Mouse (Mus musculus) monocyte, adult 2 months (primary cell): Measurements from ENCODE around the gene Vps29.

Experiments used
- DNase-seq, 2 experiments: peaks; one replicate each; pipeline ENCODE4 v3.0.0; 2022; ENCODE audit warnings: low spot score in 2 of 2, low read depth in 1 of 2

The Vps29 gene

DNA sequence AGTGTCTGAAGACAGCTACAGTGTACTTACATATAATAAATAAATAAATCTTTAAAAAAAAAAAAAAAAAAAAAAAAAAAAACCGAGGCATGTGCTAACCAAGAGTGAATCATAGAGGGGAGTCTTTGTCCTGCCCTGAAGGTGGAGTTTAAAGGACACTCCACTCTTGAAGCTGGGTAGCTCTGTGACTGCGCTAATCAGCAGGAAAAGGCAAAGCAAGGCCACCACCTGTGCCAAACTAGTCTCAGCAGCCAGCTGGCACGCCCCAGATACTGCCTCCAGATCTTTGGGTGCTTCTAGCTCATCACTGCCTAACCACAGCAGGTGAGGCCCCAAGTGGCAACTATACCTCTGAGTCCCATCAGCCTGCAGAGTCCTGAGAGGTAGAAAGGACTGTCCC lies 19.5 kb upstream of the Vps29 start:
- DNase-seq, result no peak

DNA sequence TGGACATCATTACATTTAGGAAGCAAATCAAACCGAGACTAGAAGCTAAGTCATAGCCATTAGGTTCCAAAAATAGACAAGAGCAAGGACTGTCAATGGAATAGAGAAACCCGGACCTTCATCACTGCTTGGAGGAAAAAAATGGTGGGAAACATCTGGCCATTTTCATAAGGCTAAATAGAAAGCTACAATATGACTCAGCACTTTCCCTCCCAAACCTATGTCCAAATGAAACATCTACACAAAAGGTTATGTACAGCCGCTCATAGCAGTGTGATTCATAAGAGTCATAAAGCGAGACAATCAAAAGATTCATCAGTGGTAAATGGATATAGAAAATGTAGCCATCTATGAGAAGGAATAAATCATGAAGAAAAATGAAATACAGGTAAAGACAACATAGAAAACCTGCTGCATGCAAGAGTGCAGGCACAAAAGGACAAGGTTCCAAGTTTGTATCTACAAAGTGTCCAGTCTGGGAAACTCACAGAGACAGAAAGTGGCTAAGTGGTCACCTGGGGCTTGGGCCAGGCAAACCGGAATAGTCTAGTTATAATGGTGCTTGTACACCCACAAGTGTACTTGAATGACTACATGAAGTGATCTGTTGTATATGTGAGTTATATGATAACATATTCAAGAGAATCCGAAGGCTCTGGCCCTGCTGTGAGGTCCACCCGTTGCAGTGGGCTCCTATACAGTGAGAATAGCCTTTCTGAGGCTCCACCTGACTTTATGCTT lies 17.4 kb upstream of the Vps29 start:
- DNase-seq, result no peak

DNA sequence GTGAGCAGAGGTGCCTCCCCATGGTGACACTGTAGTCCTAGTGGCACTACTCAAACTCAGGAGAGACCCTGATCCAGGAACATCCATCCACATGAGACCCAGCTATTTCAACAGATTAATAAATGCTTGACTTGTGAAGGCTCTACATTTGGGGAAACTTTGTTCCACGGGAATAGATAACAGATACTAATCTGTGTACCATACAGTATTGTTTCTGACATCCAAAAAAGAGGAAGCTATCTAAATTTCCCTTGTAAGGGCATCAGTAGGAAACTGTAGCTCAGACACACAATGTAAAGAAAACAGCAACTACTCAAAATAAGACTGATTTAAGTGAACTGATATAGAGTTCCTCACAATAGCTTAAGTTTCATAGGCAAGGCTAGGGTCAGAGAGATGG lies 11.3 kb upstream of the Vps29 start:
- no peak for DNase-seq

DNA sequence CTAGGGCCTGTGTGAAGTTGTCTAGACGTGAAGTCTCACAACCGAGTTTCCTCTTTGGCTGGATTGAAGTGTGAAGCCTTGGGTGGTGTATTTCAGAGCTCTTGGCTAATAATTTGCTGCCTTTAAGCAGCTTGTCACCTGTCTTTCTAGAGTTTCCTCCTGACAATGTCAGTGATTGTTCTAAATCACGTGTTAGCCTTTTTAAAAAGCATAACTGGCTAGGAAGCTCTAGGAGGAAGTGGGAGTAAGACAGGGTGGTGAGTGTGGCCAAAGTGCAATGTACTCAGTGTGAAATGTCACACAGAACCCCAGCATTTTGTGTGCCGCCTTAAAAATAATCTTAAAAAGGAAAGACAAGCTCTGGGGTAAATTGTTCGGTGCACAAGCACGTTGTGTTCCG lies 10.4 kb upstream of the Vps29 start:
- DNase-seq, result peak in 1 of 2 experiments; percentile 31

DNA sequence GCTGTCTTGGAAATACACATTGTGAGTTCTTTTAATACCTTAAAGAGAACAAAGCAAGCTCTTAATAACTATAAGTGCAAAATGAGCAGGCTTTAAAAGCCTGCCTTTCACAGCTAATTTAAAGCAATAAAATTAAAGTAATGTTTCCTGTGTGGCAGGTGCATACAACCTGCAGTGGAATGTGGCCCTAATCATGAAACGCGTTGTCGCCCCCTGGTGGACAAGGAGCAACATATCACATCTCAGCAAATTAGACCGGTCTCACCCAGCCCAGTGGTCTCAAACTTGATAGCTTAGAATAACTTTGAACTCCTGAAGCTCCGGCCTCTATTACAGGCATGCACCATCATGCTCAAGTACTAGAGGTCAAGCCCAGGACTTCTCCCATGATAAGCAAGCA lies 9.9 kb upstream of the Vps29 start:
- DNase-seq, result peak in 1 of 2 experiments; percentile 51

DNA sequence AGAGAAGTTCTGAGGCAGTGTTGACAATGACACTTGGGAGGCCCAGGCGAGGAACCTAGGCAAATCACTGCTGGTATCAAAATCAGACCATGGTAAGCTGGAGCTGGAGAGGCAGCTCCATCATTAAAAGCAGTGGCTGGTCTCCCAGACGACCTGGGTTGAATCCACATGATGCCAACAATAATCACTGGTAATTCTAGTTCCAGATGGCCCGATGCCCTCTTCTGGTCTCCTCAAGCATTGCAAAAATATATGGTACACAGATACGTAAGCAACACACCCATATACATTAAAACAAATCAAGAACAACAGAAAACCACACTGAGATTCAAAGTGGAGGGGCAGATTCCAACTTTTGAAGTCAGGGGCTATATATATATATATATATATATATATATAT lies 8.4 kb upstream of the Vps29 start:
- no peak for DNase-seq

DNA sequence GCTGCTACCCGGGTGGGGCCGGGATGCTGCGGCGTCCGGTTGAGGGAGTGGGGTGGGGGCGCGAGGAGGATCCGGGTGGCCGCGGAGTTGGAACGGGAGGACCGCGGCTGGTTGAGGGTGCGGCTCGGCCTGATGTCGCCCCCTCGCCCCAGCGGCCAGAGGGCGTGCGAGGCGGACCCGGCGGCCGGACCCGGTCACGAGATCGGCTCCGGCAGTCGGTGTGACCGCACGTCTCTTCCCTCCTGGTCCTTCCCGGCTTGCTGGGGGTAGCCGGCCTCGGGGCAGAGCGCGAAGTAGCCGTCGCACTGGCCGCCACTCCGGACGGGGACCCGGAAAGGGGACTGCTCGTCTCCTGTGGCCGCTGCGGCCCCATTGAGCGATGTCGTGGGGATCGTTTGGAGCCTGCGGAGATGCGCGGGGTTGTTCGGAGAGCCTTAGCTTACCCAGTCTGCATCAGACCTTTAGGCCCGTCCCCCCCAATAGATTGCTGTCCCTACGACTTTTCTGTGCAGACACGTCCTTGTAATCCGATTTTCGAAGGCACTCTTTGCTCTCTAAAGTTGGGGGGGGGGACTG lies 411 bp downstream of the Vps29 start:
- DNase-seq, result no peak

DNA sequence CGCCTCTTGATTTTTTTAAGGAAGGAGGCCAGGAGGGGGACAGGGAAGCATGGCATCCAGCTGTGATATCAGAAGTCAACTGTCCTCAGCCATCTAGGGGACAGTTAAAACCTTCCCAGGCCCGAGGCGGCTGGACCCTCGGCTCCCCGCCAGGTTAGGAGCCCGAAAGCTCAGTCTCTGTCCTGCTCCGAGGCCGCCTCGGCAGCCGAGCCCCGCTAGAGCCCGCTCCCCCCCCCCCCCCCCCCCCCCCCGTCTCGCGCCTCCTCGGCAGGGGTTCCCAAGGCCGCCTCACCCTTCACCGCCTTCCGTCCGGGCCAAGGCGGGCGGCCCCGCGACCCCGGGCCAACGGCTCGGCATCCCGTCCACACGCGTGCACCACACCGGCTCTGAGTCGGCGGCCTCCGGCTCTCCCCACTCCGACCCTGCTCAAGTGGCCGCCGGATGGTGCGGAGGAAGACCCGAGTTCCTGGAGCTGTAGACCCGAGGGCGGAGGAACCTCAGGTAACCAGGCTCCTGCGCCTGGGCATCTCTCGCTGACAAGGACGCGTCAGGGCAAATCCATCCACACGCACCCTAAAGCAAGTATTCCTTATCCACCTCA lies 17.5 kb downstream of the Vps29 start, which contains the start of gene Gpn3:
Gene Gpn3 (plus strand): TSS at position 286 of the 601 bp plus-strand sequence.
- DNase-seq, result no peak

DNA sequence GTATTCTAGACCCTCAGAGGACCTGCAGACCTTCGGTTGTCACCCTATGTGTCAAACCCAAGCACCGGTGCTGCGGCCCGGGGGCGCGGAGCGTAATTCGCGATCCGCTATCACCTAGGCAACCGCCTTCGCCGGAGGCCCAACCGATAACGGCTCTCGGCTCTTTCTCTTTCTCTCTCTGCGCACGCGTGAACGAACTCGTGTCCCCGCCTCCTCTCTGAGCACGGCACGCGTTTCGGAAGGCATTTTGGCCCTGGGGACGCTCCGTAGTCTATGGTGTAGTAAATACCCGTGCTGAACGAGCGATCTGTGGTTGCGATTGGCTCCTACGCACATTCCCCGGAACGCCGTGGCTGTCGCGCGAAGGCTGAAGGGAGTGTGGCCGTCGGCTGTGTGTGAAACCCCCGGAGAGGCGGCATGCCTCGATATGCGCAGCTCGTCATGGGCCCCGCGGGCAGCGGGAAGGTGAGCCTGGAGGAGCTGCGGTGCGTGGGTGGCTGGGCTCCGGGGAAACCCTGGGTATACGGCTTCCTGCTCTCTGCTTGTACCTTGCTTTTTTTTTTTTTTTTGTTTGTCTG lies 18.1 kb downstream of the Vps29 start, which contains the start of gene Fam216a:
Gene Fam216a (minus strand): TSS at position 173 of the 578 bp plus-strand sequence.
- DNase-seq, result peak; percentile 91 to 94

DNA sequence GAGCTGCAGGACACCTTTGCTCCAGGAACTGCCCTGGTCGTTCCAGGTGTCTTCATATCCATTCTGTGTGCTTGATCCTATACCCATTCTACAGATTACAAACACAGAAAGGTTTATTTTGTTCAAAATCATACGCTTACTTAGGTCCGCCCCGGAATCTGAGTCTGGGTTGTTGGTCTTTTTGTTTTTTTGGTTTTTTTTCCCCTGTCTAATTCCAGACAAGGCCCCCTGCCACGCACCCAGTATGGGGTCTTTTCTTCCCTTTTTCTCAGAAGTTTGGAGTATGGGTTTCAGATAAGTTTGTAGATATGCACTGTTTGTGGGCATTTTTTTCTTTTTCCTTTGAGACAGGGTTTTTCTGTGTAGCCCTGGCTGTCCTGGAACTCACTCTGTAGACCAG lies 18.7 kb downstream of the Vps29 start:
- DNase-seq, result no peak

DNA sequence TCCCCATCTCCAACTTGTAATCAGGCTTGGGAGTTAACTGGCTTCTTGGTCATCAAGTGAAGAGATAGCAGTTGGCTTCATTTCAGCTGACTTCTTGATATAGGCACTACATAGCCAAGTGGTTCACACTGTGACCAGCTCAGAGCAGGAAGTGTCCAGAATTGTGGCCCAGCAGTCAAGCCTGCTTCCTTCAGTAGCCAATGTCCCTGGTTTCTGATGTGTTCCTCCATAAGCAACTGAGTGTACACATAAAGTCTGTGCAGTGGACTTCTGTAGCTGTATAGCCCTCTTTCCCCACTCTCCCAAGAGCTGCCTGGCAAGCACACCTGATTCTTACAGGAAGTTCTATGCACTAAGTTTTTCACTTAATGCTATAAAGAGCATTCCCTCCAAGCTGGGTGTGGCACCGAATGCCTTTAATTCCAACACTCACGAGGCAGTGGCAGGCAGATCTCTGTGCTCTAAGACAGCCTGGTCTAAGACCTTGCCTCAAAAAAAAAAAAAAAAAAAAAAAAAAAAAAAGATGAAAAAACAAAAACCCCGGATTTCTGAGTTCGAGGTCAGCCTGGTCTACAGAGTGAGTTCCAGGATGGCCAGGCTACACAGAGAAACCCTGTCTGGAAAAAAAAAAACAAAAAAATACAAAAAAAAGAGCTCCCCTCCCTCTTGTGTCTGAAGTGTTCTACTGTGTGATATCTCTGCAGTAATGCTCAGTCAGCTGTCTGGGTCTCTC lies 23.1 kb downstream of the Vps29 start:
- no peak for DNase-seq

DNA sequence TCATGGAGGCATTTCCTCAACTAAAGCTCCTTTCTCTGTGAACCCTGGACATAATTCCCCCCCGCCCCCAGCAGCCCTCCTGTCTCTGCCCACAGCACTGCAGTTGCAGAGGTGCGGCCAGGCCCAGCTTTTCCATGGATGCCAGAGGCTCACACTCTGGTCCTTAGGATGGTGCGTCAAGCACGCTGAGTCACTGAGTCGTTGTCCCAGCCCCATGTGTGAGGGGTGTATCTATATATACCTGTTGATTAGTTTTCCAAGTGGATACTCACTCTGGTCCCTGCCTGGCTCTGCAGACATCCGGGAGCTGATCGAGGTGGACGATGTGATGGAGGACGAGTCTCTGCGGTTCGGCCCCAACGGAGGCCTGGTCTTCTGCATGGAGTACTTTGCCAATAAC lies 24.0 kb downstream of the Vps29 start:
- no peak for DNase-seq

DNA sequence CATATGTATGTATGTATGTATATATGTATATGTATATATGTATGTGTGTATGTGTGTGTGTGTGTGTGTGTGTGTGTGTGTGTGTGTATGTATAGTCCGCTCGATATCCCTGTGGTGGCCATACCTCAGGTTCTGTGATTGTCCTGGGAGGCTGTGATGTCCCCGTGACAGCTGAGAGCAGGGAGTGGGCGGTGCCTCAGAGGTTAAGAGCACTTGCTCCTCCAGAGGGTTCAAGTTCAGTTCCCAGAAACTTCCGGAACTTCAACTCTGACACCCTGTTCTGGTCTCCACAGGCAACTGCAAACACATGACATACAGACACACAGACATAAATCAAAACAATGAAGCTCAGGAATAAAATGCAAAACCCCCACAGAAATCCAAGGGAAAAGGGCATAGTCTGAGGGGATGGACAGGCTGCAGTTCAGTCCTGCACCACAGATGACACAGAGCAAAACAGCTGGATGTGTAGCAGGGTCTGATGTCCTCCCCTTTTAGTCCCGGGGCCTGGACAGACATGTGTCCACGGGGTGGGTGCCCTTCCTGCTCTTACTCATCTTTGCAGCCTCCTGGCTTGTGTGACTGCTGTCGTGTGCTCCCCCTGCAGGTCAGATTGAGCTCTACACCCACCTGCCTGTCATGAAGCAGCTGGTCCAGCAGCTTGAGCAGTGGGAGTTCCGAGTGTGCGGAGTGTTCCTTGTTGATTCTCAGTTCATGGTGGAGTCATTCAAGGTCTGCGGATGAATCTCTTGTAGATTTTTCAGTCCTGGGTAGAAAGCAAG lies 25.4 kb downstream of the Vps29 start:
- DNase-seq, result peak; percentile 49 to 50

DNA sequence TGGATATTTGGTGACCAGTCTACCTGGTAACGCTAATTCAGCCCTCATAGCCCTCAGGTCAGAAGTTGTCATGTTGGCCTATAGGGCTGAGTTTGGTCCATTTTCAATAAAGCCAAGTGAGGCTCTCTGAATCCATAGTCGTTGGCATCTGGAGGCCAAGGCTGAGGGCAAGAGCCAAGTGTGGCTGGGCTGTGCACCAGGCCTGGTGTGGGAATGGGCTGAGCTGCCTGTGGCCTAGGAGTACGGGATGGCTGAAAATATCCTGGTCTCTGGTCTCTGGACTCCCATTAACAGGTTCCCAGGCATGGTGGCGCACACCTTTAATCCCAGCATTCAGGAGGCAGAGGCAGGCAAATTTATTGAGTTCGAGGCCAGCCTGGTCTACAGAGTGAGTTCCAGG lies 35.8 kb downstream of the Vps29 start:
- no peak for DNase-seq

DNA sequence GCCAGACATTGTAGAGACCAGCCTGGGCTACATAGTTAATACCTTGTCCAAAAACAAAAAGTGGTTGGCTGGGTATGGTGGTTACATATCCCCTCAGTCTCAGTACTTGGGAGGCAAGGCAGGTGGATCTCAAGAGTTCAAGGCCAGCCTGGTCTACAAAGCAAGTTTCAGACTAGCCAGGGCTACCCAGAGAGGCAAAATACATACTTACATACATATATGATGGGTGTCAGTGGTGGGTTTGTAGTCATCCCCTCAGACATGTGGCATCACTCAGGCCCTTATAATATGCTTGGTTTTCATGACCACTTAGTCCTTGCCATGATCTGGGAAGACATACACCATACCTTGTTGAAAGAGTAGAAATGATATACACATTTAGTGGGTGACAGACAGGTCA lies 36.5 kb downstream of the Vps29 start:
- DNase-seq, result no peak

DNA sequence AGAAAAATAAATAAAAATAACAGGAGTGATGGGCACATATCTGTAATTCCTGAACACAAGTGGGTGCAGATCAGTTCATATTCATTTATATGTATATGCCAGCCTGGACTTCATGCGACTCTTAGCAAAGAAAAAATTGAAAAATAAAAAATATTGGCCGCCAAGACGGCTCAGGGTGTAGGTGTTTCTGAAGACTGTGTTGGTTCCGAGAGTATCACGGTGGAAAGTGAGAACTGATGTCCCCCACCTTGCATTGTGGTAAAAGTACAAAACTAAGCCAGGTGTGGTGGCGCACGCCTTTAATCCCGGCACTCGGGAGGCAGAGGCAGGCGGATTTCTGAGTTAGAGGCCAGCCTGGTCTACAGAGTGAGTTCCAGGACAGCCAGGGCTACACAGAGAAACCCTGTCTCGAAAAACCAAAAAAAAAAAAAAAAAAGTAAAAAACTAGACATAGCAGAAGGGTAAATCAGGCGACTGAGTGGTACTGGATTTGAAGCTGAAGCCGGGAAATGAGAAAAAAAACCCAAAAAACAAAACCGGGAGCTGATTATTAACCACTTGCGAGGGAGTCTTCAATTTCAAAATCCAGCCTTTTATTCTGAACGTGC lies 37.1 kb downstream of the Vps29 start:
- DNase-seq, result no peak

DNA sequence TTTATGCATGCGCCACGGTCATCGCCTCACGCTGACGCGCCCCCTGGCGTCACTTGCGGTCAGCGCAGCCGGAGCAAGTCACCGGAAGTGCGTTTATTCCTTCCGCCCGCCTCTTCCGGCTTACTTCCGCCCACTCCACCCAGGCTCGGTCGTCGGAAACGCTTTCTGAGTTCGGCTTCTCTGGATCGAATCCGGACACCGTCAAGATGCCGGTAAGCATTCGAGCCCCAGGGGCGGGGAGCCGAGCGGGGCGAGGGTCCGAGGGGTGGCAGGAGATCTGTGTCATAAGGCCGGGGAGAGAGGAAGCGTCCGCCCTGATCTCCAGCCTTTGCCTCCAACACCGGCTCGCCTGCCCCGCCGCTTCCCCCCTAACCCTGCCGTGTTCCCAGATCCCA lies 37.6 kb downstream of the Vps29 start, which contains the start of gene Arpc3:
Gene Arpc3 (plus strand): TSS at position 93 of the 395 bp plus-strand sequence.
- peak; percentile 69 to 87 for DNase-seq

DNA sequence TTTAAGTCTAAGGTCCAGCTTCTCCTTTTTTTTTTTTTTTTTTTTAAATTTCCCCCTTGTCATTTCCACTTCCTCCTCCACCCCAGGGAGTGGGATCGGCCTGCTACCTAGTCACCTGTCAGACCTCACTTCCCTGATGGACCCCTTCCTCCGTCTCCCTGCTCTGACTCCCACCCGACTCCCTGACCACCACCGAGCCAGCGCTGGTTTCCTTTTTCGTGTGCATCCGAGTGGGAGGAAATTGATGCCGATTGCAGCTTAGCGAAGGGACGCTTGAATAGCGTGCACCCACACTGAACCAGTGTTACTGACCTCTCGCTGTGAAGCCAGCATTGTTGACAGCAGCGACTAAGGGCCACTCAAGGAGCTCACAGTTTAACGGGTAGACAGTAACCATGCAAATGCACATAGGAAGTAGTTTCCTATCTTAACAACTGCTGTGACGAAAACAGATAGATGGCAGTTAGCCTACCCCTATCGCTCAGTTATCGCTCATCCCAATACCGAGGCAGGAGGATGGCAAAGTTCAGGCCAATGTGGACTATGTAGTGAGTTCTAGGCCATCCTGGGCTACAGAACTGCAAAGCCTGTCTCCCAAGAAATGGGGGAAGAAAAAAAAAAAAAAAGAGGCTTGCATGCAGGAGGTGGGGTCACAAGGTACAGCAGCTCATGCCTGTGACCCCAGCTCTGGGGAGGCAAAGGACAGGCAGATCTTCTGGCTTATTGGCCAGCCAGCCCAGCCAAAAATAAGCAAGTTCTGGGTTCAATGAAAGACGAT lies 38.2 kb downstream of the Vps29 start:
- peak in 1 of 2 experiments; percentile 25 for DNase-seq

DNA sequence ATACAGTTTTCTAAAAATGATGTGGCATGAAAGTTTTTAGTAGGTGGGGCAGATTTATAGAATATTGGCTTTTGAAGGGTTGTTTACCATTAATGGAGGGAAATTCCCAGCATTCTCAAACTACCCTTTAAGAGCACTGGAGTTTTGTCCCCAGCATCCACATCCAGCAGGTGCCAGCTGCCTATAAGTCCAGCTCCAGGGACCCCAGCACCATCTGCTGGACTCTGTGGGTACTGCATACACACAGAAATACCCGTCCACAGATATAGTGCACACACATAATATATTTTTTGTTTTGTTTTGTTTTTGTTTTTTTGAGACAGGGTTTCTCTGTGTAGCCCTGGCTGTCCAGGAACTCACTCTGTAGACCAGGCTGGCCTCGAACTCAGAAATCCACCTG lies 39.7 kb downstream of the Vps29 start:
- DNase-seq, result peak in 1 of 2 experiments; percentile 68
